Mouse (Mus musculus) embryonic fibroblast, embryonic 13.5 days (primary cell): ENCODE measurements around the gene Sdk1.

Experiments
- CTCF ChIP-seq: IDR thresholded peaks from 2 replicates; pipeline ENCODE4 v1.5.1; 2011; ENCODE audit warnings: mild to moderate bottlenecking, control low read depth, low read length, moderate library complexity, borderline replicate concordance; ENCODE audit not compliant: insufficient read depth
- POLR2A ChIP-seq: IDR thresholded peaks from 2 replicates; pipeline ENCODE4 v1.6.1; 2011; ENCODE audit warnings: low read depth, mild to moderate bottlenecking, control low read depth, low read length, moderate library complexity

- TF ChIP-seq CTCF (no peak), POLR2A (no peak)
Observed at GRCm38 (mm10) chr5:141404651-141405050, 163.4 kb downstream of the Sdk1 start.
